Mouse (Mus musculus) G1E (cell line): ENCODE results near the gene Lingo2. TPM values are rescaled to one million over a fixed set of nuclear protein-coding genes. Genes with fewer than 3 reads are reported as not detected.

Source experiments
- ATAC-seq: 2 replicates; pipeline ENCODE4 v1.8.0; 2016; ENCODE audit warnings: mild to moderate bottlenecking; ENCODE audit not compliant: insufficient number of reproducible peaks, poor library complexity, low FRiP score, severe bottlenecking; ENCODE audit errors: extremely low read depth
- DNase-seq: peaks from one replicate; pipeline ENCODE4 v3.0.0; 2012; ENCODE audit warnings: low spot score
- H3K27me3 ChIP-seq: 2 replicates; pipeline ENCODE4 v1.6.1; 2012; ENCODE audit warnings: mild to moderate bottlenecking, low read length, inconsistent platforms; ENCODE audit not compliant: insufficient read depth
- H3K36me3 ChIP-seq: replicated peaks from 2 replicates; pipeline ENCODE3; 2012; ENCODE audit warnings: mild to moderate bottlenecking, inconsistent platforms
- H3K4me1 ChIP-seq: 2 replicates; pipeline ENCODE4 v1.6.1; 2012; ENCODE audit warnings: low read depth, low read length, inconsistent platforms, mixed read lengths; ENCODE audit not compliant: insufficient read depth
- H3K4me3 ChIP-seq: 2 replicates; pipeline ENCODE4 v1.5.1; 2012; ENCODE audit warnings: low read depth, mild to moderate bottlenecking, inconsistent platforms, low read length, moderate library complexity, mixed read lengths
- H3K9me3 ChIP-seq: replicated peaks from 2 replicates; pipeline ENCODE4 v1.6.1; 2012; ENCODE audit warnings: inconsistent platforms
- CTCF ChIP-seq: IDR thresholded peaks from 2 replicates; pipeline ENCODE4 v1.5.1; 2012; ENCODE audit warnings: low read depth, low read length, inconsistent platforms, mixed read lengths
- GATA1 ChIP-seq: IDR thresholded peaks from 2 replicates; pipeline ENCODE4 v1.6.1; 2012; ENCODE audit warnings: borderline replicate concordance, low read length, inconsistent platforms, mixed read lengths
- GATA2 ChIP-seq: IDR thresholded peaks from 2 replicates; pipeline ENCODE4 v1.6.1; 2012; ENCODE audit warnings: low read depth, low read length, inconsistent platforms, borderline replicate concordance
- POLR2AphosphoS5 ChIP-seq: IDR thresholded peaks from 2 replicates; pipeline ENCODE4 v1.6.1; 2012; ENCODE audit warnings: low read depth, low read length, inconsistent platforms; ENCODE audit not compliant: insufficient replicate concordance
- TAL1 ChIP-seq: conservative IDR thresholded peaks from 2 replicates; pipeline ENCODE4 v1.6.1; 2012; ENCODE audit warnings: low read depth, low read length, inconsistent platforms, mixed read lengths
- polyA plus RNA-seq: library from polyadenylated mRNA; stranded (reverse); fragments of >175 nt; gene quantifications from 2 replicates; pipeline ENCODE4 v1.2.3, GENCODE M21; 2012
- total RNA-seq, 2 experiments: library from RNA; stranded (forward) in 1 of 2; stranded (reverse) in 1 of 2; fragments of 200-1000 nt in 1 of 2; fragments of >200 nt in 1 of 2; fragmentation: Nextera tagmentation in 1 of 2; gene quantifications; 2 replicates each; pipeline ENCODE4 v1.2.3; 2014 to 2017

The Lingo2 gene
- total and polyA plus RNA-seq, 3 experiments = 0.16 TPM; not detected in 2

- no peaks in the 10 kb centered on the region for H3K4me1 ChIP-seq
- H3K27me3 ChIP-seq = no peaks in the 10 kb centered on the region
- H3K36me3 ChIP-seq = no peaks in the 10 kb centered on the region
- TF ChIP-seq GATA1 = no peak
- TF ChIP-seq POLR2AphosphoS5 = no peak
- no peak for TF ChIP-seq GATA2
- TF ChIP-seq CTCF = no peak
- TF ChIP-seq TAL1 = no peak
- DNase-seq = no peak
- no peak for ATAC-seq
- H3K4me3 ChIP-seq = no peak overlapping the region
- no peaks in the 10 kb centered on the region for H3K9me3 ChIP-seq
These were observed 1143.9 kb downstream of the Lingo2 start for GRCm38 (mm10) chr4:35807497-35808210.

- H3K4me3 ChIP-seq = no peak overlapping the region
- H3K4me1 ChIP-seq = no peaks in the 10 kb centered on the region
- no peak for DNase-seq
- no peaks in the 10 kb centered on the region for H3K9me3 ChIP-seq
- TF ChIP-seq CTCF = no peak
- TF ChIP-seq TAL1 = no peak
- TF ChIP-seq GATA2 = no peak
- no peak for TF ChIP-seq GATA1
- TF ChIP-seq POLR2AphosphoS5 = no peak
- H3K27me3 ChIP-seq = no peaks in the 10 kb centered on the region
- H3K36me3 ChIP-seq = no peaks in the 10 kb centered on the region
- no peak for ATAC-seq
These were observed 1144.6 kb downstream of the Lingo2 start for GRCm38 (mm10) chr4:35806881-35807464.

GRCm38 (mm10) chr4:35784255-35784921 is 1167.2 kb downstream of the Lingo2 start:
- no peak for ATAC-seq
- no peaks in the 10 kb centered on the region for H3K36me3 ChIP-seq
- no peak overlapping the region for H3K4me3 ChIP-seq
- no peaks in the 10 kb centered on the region for H3K27me3 ChIP-seq
- no peaks in the 10 kb centered on the region for H3K4me1 ChIP-seq
- DNase-seq = no peak
- H3K9me3 ChIP-seq = no peaks in the 10 kb centered on the region
- no peak for TF ChIP-seq TAL1
- no peak for TF ChIP-seq GATA1
- TF ChIP-seq POLR2AphosphoS5 = no peak
- no peak for TF ChIP-seq CTCF
- no peak for TF ChIP-seq GATA2

GRCm38 (mm10) chr4:35770810-35771209 is 1180.7 kb downstream of the Lingo2 start:
- ATAC-seq = no peak
- Histone ChIP-seq H3K4me3 (no peak overlapping the region), H3K9me3 (no peaks in the 10 kb centered on the region), H3K27me3 (no peaks in the 10 kb centered on the region), H3K4me1 (no peaks in the 10 kb centered on the region), H3K36me3 (no peaks in the 10 kb centered on the region)
- TF ChIP-seq GATA1 (no peak), GATA2 (no peak), POLR2AphosphoS5 (no peak), CTCF (no peak), TAL1 (no peak)
- DNase-seq = no peak

GRCm38 (mm10) chr4:35766905-35767304 is 1184.6 kb downstream of the Lingo2 start:
- H3K4me3 ChIP-seq = no peak overlapping the region

GRCm38 (mm10) chr4:35761181-35761580 is 1190.4 kb downstream of the Lingo2 start:
- DNase-seq (no peak), ATAC-seq (no peak)
- Histone ChIP-seq H3K4me3 (no peak overlapping the region), H3K27me3 (no peaks in the 10 kb centered on the region), H3K36me3 (no peaks in the 10 kb centered on the region), H3K9me3 (no peaks in the 10 kb centered on the region), H3K4me1 (no peaks in the 10 kb centered on the region)
- TF ChIP-seq TAL1 (no peak), GATA2 (no peak), CTCF (no peak), POLR2AphosphoS5 (no peak), GATA1 (no peak)

More at GRCm38 (mm10) chr4:35766905-35767304, 1184.6 kb downstream of the Lingo2 start:
- no peaks in the 10 kb centered on the region for H3K9me3 ChIP-seq
- H3K27me3 ChIP-seq = no peaks in the 10 kb centered on the region
- ATAC-seq (no peak), DNase-seq (no peak)
- no peaks in the 10 kb centered on the region for H3K4me1 ChIP-seq
- no peaks in the 10 kb centered on the region for H3K36me3 ChIP-seq
- TF ChIP-seq TAL1 = no peak
- no peak for TF ChIP-seq POLR2AphosphoS5
- no peak for TF ChIP-seq CTCF
- no peak for TF ChIP-seq GATA2
- TF ChIP-seq GATA1 = no peak
